27 mouse cellular contexts compared by ENCODE assay signal in genomic region chr16:8836876-8837275, GRCm38 (mm10). TPM values are rescaled to one million over a fixed set of nuclear protein-coding genes. Genes with fewer than 3 reads are reported as not detected.
DNase-seq lines count a peak whose midpoint lies in the region; ATAC-seq and TF ChIP-seq lines count a peak whose summit lies in the region.
"Had no signal": no experiment of that assay in that cellular context is flagged by ENCODE, and none has a peak within 500 bp of the region (broad histone marks: within the 10 kb centered on the region; RNA-seq: fewer than 3 reads in every experiment).

No protein-coding gene starts in this region.

- no peaks in the 10 kb centered on the region for H3K27me3 ChIP-seq in intestine, embryonic 15.5 days (replicated peaks)
- H3K27me3 ChIP-seq in intestine, embryonic 16.5 days (replicated peaks; ENCODE audit: control insufficient read depth, insufficient read depth, low read length): no peaks in the 10 kb centered on the region
- H3K27me3 ChIP-seq in ES-Bruce4 (ENCODE audit: control insufficient read depth, insufficient read depth, low read length, poor library complexity, severe bottlenecking): no peaks in the 10 kb centered on the region
- no peaks in the 10 kb centered on the region for H3K27me3 ChIP-seq in liver, embryonic 16.5 days (ENCODE audit: control insufficient read depth, insufficient read depth, low read depth, low read length)
- H3K27me3 ChIP-seq: embryonic facial prominence, embryonic 13.5 days; forebrain, embryonic 12.5 days; forebrain, embryonic 15.5 days; hindbrain, embryonic 13.5 days; Patski had no signal

- peak; percentile 23; the same call in 1 of the 2 replicates for ATAC-seq in intestine, embryonic 15.5 days
- no peak for ATAC-seq in intestine, embryonic 16.5 days
- 0 out of 2 replicates have a peak, but pooled peaks have one; percentile 32 for ATAC-seq in liver, embryonic 16.5 days (ENCODE audit: low read depth)
- ATAC-seq: forebrain, embryonic 15.5 days; hindbrain, embryonic 16.5 days; Patski had no signal

- WGBS in intestine, embryonic 15.5 days: 87% methylated on average over 1 of the region's 1 CpGs
- WGBS in intestine, embryonic 16.5 days: 85% methylated on average over 1 of the region's 1 CpGs
- 78% methylated on average over 1 of the region's 1 CpGs for WGBS in liver, embryonic 16.5 days (ENCODE audit: insufficient replicate concordance)

- H3K9me3 ChIP-seq in intestine, embryonic 15.5 days: no peaks in the 10 kb centered on the region
- H3K9me3 ChIP-seq in intestine, embryonic 16.5 days (ENCODE audit: control insufficient read depth, low read length): no peaks in the 10 kb centered on the region
- no peaks in the 10 kb centered on the region for H3K9me3 ChIP-seq in ES-Bruce4 (replicated peaks; ENCODE audit: control insufficient read depth, insufficient read depth, low read length, poor library complexity, severe bottlenecking)
- H3K9me3 ChIP-seq in liver, embryonic 16.5 days (replicated peaks; ENCODE audit: control insufficient read depth, low read length): no peaks in the 10 kb centered on the region
- H3K9me3 ChIP-seq: embryonic facial prominence, embryonic 10.5 days; embryonic facial prominence, embryonic 13.5 days; forebrain, embryonic 12.5 days; forebrain, embryonic 15.5 days; G1E; hindbrain, embryonic 10.5 days; hindbrain, embryonic 13.5 days had no signal

- no peak for DNase-seq in gastrocnemius, adult 2 months
- DNase-seq in gastrocnemius, postnatal 25 days: no peak
- no peak for DNase-seq in urinary bladder, postnatal 25 days (ENCODE audit: low spot score)
- DNase-seq in cerebellum, adult 18-20 months: no peak
- DNase-seq: adrenal gland, postnatal 10 days; adrenal gland, postnatal 36 days; cerebellum, adult 11 months; cerebellum, adult 8-10 months; cerebellum, postnatal 10 days; cerebellum, postnatal 36 days; embryo, embryonic 11 days; gastrocnemius, postnatal 10 days; heart, adult 18-20 months; heart, postnatal 36 days had no signal

- H3K4me2 ChIP-seq in intestine, embryonic 15.5 days (replicated peaks): no peak overlapping the region
- no peak overlapping the region for H3K4me2 ChIP-seq in intestine, embryonic 16.5 days (ENCODE audit: low read depth, low read length)
- H3K4me2 ChIP-seq in liver, embryonic 16.5 days (ENCODE audit: low read depth, low read length): peak overlapping the region; percentile 18; the same call in 1 of the 2 replicates
- H3K4me2 ChIP-seq: embryonic facial prominence, embryonic 13.5 days; forebrain, embryonic 12.5 days; forebrain, embryonic 15.5 days; hindbrain, embryonic 13.5 days had no signal

- peak overlapping the region; percentile 53; the same call in 1 of the 2 replicates for H3K27ac ChIP-seq in gastrocnemius, adult 2 months
- H3K27ac ChIP-seq in intestine, embryonic 15.5 days: no peak overlapping the region
- H3K27ac ChIP-seq in intestine, embryonic 16.5 days (ENCODE audit: low read length): no peak overlapping the region
- H3K27ac ChIP-seq in ES-Bruce4 (ENCODE audit: insufficient read depth, low read length): peak overlapping the region; percentile 87
- H3K27ac ChIP-seq in liver, embryonic 16.5 days (ENCODE audit: low read length): peak overlapping the region; percentile 39
- H3K27ac ChIP-seq: embryonic facial prominence, embryonic 10.5 days; embryonic facial prominence, embryonic 13.5 days; forebrain, embryonic 12.5 days; forebrain, embryonic 15.5 days; hindbrain, embryonic 10.5 days; hindbrain, embryonic 13.5 days had no signal

- H3K4me3 ChIP-seq in gastrocnemius, adult 2 months: no peak overlapping the region
- H3K4me3 ChIP-seq in intestine, embryonic 15.5 days (replicated peaks): no peak overlapping the region
- H3K4me3 ChIP-seq in intestine, embryonic 16.5 days (ENCODE audit: low read length): no peak overlapping the region
- no peak overlapping the region for H3K4me3 ChIP-seq in ES-Bruce4 (ENCODE audit: low read depth, low read length)
- H3K4me3 ChIP-seq in liver, embryonic 16.5 days (ENCODE audit: low read depth, low read length): no peak overlapping the region
- H3K4me3 ChIP-seq: embryonic facial prominence, embryonic 10.5 days; embryonic facial prominence, embryonic 13.5 days; forebrain, embryonic 12.5 days; forebrain, embryonic 15.5 days; hindbrain, embryonic 10.5 days; hindbrain, embryonic 13.5 days had no signal

- no peak overlapping the region for H3K9ac ChIP-seq in intestine, embryonic 15.5 days
- no peak overlapping the region for H3K9ac ChIP-seq in intestine, embryonic 16.5 days (ENCODE audit: low read depth, low read length)
- H3K9ac ChIP-seq in ES-Bruce4 (ENCODE audit: low read depth, poor library complexity, severe bottlenecking): 0 out of 2 replicates have a peak overlapping the region, but pooled peaks have one; percentile 38
- no peak overlapping the region for H3K9ac ChIP-seq in liver, embryonic 16.5 days (ENCODE audit: low read depth, low read length)
- H3K9ac ChIP-seq: embryonic facial prominence, embryonic 13.5 days; forebrain, embryonic 12.5 days; forebrain, embryonic 15.5 days; hindbrain, embryonic 13.5 days had no signal

- TF ChIP-seq EP300 in ES-Bruce4 (IDR thresholded peaks at IDR 0.05; ENCODE audit: insufficient read depth, low read depth, low read length): no peak

- H3K36me3 ChIP-seq in intestine, embryonic 15.5 days: peaks cover 15% of the 10 kb centered on the region
- H3K36me3 ChIP-seq in intestine, embryonic 16.5 days (ENCODE audit: control insufficient read depth, insufficient read depth, low read length): peaks cover 12% of the 10 kb centered on the region; the same call in 1 of the 2 replicates
- peaks cover 54% of the 10 kb centered on the region for H3K36me3 ChIP-seq in ES-Bruce4 (ENCODE audit: control insufficient read depth, insufficient read depth, low read length, poor library complexity, severe bottlenecking)
- peaks cover 53% of the 10 kb centered on the region for H3K36me3 ChIP-seq in liver, embryonic 16.5 days (ENCODE audit: control insufficient read depth, insufficient read depth)

- H3K4me1 ChIP-seq in intestine, embryonic 15.5 days (replicated peaks): no peaks in the 10 kb centered on the region; the same call in 1 of the 2 replicates
- peaks cover 15% of the 10 kb centered on the region for H3K4me1 ChIP-seq in intestine, embryonic 16.5 days (ENCODE audit: control insufficient read depth, insufficient read depth, low read length)
- H3K4me1 ChIP-seq in ES-Bruce4 (ENCODE audit: control insufficient read depth, insufficient read depth, low read length): peaks cover 2% of the 10 kb centered on the region
- peaks cover 32% of the 10 kb centered on the region for H3K4me1 ChIP-seq in liver, embryonic 16.5 days (ENCODE audit: control insufficient read depth, low read depth, low read length)

- TF ChIP-seq POLR2A in ES-Bruce4 (IDR thresholded peaks at IDR 0.05; ENCODE audit: insufficient read depth, low read length): no peak

- intact Hi-C loops in gastrocnemius, adult 2 months (cut with DNase I): no loop called here

- TF ChIP-seq CTCF in gastrocnemius, adult 2 months (IDR thresholded peaks at IDR 0.05): no peak
- TF ChIP-seq CTCF in ES-Bruce4 (IDR thresholded peaks at IDR 0.05; ENCODE audit: low read depth, low read length): no peak

RNA-seq across cellular contexts. Expression of gene 1810013L24Rik, which starts 7.0 kb away (rescaled TPM):
- total RNA-seq in gastrocnemius, adult 2 months (2021): 100 to 1,000 TPM in 1 of 2 experiments, 10 to 100 TPM in 1; 80.9 to 111 TPM
- 10 to 100 TPM; 67.4 to 73.8 TPM for total RNA-seq in gastrocnemius, postnatal 25 days (2021)
- 15.8 and 17.7 TPM in 2 replicates for polyA plus RNA-seq in intestine, embryonic 15.5 days (2015; fragmentation: Nextera tagmentation; extraction: Ambion mirVana)
- 11.9 and 12.1 TPM in 2 replicates for polyA plus RNA-seq in intestine, embryonic 16.5 days (2015; fragmentation: Nextera tagmentation; extraction: Ambion mirVana)
- 63.8 and 65.8 TPM in 2 replicates for polyA plus RNA-seq in ES-Bruce4 (2011; ENCODE audit: insufficient read depth, insufficient read length, low read depth, missing spikeins)
- polyA plus RNA-seq in liver, embryonic 16.5 days (2015; fragmentation: Nextera tagmentation; extraction: Ambion mirVana): 10.9 TPM in 2 replicates

RNA-seq across cellular contexts. Expression of gene Usp7, which starts 44.8 kb away (rescaled TPM):
- 10 to 100 TPM; 61.8 to 69.1 TPM for total RNA-seq in gastrocnemius, adult 2 months (2021)
- 10 to 100 TPM; 49.3 to 49.4 TPM for total RNA-seq in gastrocnemius, postnatal 25 days (2021)
- 22.6 and 25.5 TPM in 2 replicates for polyA plus RNA-seq in intestine, embryonic 15.5 days (2015; fragmentation: Nextera tagmentation; extraction: Ambion mirVana)
- 16.1 and 19.1 TPM in 2 replicates for polyA plus RNA-seq in intestine, embryonic 16.5 days (2015; fragmentation: Nextera tagmentation; extraction: Ambion mirVana)
- polyA plus RNA-seq in ES-Bruce4 (2011; ENCODE audit: insufficient read depth, insufficient read length, low read depth, missing spikeins): 339 and 341 TPM in 2 replicates
- 22.4 and 22.6 TPM in 2 replicates for polyA plus RNA-seq in liver, embryonic 16.5 days (2015; fragmentation: Nextera tagmentation; extraction: Ambion mirVana)

Comparison
In these comparisons a context has a peak if more than half of its experiments do, and no peak if none do; other contexts are left out.
1. H3K27ac ChIP-seq: peak in gastrocnemius, adult 2 months (single experiment), ES-Bruce4 (single experiment) and liver, embryonic 16.5 days (single experiment); none in intestine, embryonic 15.5 days (single experiment) and intestine, embryonic 16.5 days (single experiment).
2. RNA of gene Usp7, which starts 44.8 kb away (polyA plus RNA-seq): 339 to 341 TPM in ES-Bruce4; 22.6 to 25.5 TPM in intestine, embryonic 15.5 days, 22.4 to 22.6 TPM in liver, embryonic 16.5 days and 16.1 to 19.1 TPM in intestine, embryonic 16.5 days; every median in the first group is over 10 times any median in the second.